In the genomic region with DNA sequence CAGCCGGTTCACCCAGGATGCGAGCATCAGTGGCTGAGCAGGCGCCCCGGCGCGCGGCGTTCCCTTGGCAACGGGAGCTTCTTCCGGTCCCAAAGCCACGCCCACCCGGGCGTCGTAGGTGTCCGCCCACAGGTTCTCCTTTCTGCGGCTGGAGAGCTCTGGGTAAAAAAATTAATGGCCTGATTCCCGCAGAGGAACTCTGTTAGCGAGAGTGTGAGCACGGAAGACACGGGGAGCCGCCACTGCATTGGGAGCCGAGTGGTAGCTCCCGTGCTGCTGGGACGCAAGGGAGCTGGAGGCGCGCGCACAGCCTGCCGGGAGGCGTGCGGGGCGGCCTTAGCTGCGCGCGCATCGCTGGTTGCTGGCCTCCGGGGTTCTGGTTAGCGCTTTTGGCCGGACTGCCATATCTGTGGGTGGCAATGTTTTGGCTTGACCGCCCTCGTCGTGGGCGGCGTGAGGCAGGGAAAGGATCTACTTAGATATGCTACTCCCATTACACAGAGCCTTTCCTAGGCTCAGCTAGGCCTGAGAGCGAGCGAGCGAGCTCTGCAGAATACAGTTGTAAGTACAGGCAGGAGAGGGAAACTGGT, we compare ENCODE assay signal across 8 mouse cellular contexts. TPM values are rescaled to one million over a fixed set of nuclear protein-coding genes. Genes with fewer than 3 reads are reported as not detected.
DNase-seq lines count a peak whose midpoint lies in the region; ATAC-seq lines count a peak whose summit lies in the region.

A gene (minus strand): TSS at position 290 of the 590 bp plus-strand sequence.

- H3K9me3 ChIP-seq in megakaryocyte, embryonic 14.5 days = no peaks in the 10 kb centered on the region

- peak; percentile 96 for ATAC-seq in inflammation-experienced regulatory T-cells, adult 6 months

- H3K27me3 ChIP-seq in megakaryocyte, embryonic 14.5 days (replicated peaks) = no peaks in the 10 kb centered on the region

- peaks cover 14% of the 10 kb centered on the region for H3K4me1 ChIP-seq in megakaryocyte, embryonic 14.5 days

- DNase-seq in adrenal gland, adult 8-10 months = peak; percentile 88
- peak; percentile 86 for DNase-seq in embryo, embryonic 11.5 days (ENCODE audit: low read depth, low spot score)
- DNase-seq in gastrocnemius, postnatal 25 days = peak; percentile 91
- DNase-seq in left cerebral cortex, adult 9 months (ENCODE audit: low spot score in 2 of 2) = peak; percentile 89 to 93
- peak; percentile 94 to 97 for DNase-seq in right cerebral cortex, adult 2 months (ENCODE audit: low spot score in 2 of 2)
- DNase-seq in urinary bladder, postnatal 10 days (ENCODE audit: low spot score) = peak; percentile 64

- H3K4me3 ChIP-seq in megakaryocyte, embryonic 14.5 days (replicated peaks) = peak within 1 kb of the TSS; percentile 95

- no peaks in the 10 kb centered on the region for H3K36me3 ChIP-seq in megakaryocyte, embryonic 14.5 days (replicated peaks; ENCODE audit: low read length)

RNA-seq across cellular contexts. Expression of the gene that starts here (rescaled TPM):
- total RNA-seq in adrenal gland, adult 8-10 months (2022) = 10 to 100 TPM in 3 of 4 experiments, 1 to 10 TPM in 1; 9.2 to 14.2 (median 11.5) TPM
- 1 to 10 TPM; 2.6 to 2.8 TPM for total RNA-seq in gastrocnemius, postnatal 25 days (2021)
- 1 to 10 TPM; 3.9 to 7.6 (median 3.9) TPM for polyA plus RNA-seq in inflammation-experienced regulatory T-cells, adult 6 months (2017; shearing (Covaris generic))
- polyA plus RNA-seq in megakaryocyte, embryonic 14.5 days (2012; ENCODE audit: insufficient read depth, low replicate concordance) = 2.2 TPM in 1 of 2 replicates, not detected in the other

Comparison
In these comparisons a context has a peak if more than half of its experiments do, and no peak if none do; other contexts are left out.
1. Peak in every context shown above with its lines: DNase-seq, ATAC-seq and H3K4me3 ChIP-seq.